Mouse (Mus musculus) MEL-GATA-1-ER (cell line): ENCODE data around the gene Apoc2.

Experiments used
- DNase-seq: peaks from one replicate; pipeline ENCODE4 v3.0.0-alpha.2; 2012; ENCODE audit warnings: low read depth; ENCODE audit errors: extremely low read depth

Gene Apoc2

DNA sequence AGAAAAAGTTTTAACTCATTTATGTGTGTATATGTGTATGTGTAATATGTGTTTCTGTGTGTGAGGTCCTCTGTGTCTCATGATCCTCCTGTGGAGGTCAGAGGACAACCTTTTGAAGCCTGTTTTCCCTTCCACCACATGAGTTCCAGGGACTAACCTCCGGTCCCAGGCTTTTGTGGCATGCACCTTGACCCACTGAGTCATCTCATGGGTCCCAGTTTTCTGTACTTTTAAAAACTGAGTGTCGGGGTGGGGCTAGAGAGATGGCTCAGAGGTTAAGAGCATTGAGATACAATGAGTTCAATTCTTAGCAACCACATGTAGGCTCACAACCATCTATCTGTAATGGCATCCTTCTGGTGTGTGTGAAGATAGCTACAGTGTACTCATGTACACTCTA lies 3.0 kb upstream of the Apoc2 start:
- no peak for DNase-seq

DNA sequence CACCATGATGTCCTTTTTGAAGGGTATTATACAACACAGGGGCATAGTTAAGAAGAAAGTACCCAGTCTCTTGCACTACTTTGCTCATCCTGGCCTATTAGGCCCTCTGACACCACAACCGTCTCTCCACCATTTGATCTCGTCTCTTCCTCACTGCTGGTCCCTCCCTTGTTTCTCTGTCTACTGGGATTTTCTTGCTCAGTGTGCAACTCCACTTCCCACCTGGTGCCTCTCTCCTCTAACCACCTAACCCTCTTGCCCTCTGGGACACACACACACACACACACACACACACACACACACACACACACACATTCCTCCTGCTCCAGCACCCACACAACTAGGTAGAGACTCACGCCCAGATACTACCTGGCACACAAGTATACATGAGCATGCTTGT lies 1.2 kb upstream of the Apoc2 start:
- no peak for DNase-seq

DNA sequence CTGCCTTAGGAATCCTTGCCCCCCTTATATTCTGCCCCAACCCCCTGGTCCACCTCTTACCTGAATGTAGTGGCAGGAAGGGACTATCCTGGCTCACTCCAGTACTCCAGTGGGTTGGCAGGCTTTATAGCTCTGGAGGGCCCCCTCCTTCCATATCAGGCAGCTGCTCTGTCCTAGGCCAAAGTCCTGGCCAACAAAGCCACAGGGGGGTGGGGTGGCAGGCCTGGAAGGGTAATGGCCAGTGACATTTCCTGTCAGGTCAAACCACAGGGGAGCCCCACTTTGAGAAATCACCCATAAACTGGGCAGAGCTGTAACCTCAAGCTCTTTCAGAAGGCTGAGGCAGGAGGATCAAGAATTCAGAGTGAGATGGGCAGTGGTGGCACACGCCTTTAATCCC lies 1.1 kb downstream of the Apoc2 start:
- no peak for DNase-seq

DNA sequence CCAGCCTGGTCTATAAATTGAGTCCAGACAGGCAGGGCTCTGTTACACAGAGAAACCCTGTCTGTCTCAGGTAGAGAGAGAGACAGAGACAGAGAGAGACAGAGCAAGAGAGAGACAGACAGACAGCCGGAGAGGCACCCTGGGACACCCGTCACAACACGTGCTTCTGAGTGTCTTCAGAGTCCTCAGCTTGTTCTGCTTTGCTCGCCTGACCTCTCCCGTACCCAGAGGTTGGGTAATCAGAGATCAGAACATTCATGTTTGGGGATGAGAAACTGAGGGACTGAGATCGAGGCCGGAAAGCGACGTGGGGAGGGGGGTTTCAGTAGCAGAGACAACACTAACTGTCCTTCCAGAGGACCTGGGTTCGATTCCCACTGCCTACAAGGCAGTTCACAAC lies 1.9 kb downstream of the Apoc2 start:
- DNase-seq = no peak

DNA sequence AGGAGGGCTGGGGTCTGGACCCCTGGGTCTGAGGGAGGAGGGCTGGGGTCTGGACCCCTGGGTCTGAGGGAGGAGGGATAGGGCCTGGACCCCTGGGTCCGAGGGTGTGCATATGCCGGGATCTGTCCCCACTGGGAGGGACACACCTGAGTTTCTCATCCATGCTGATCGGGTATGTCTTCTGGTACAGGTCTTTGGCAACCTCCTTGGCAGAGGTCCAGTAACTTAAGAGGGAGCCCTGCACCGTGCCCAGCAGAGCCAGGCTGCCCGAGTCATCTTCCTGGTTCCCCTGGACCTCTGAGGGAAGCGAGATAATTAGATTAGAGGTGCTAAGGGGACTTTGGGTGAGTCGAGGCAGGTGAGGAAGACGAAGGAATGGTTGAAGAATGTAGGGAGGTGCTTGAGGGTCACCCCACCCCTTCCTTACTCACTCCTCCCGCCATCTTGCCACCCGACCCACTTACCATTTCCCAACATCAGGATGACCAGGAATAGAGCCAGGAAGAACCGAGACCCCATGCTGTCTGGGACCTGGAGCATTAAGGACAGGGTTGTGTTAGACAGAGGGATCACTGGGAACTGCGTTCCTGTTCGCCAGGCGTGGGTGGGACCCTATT lies 4.5 kb downstream of the Apoc2 start:
- no peak for DNase-seq

DNA sequence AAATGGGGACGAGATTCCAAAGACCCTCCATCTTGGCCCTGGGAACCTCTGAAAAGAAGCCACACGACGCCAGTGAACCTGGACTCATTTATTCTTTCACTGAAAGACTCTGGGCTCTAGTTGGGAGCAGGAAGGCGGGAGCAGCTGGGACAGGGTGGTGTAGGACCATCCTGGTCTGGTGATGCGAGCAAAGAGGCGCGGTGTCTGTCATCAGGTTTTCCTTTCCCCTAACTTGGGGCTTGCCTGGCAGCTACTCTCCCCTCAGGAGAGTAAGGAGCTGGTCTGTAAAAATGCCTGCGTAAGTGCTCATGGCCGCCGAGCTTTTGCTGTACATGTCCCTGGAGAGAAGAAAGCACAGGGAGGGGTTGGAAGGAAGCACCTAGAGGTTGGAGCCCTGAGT lies 6.2 kb downstream of the Apoc2 start:
- no peak for DNase-seq

DNA sequence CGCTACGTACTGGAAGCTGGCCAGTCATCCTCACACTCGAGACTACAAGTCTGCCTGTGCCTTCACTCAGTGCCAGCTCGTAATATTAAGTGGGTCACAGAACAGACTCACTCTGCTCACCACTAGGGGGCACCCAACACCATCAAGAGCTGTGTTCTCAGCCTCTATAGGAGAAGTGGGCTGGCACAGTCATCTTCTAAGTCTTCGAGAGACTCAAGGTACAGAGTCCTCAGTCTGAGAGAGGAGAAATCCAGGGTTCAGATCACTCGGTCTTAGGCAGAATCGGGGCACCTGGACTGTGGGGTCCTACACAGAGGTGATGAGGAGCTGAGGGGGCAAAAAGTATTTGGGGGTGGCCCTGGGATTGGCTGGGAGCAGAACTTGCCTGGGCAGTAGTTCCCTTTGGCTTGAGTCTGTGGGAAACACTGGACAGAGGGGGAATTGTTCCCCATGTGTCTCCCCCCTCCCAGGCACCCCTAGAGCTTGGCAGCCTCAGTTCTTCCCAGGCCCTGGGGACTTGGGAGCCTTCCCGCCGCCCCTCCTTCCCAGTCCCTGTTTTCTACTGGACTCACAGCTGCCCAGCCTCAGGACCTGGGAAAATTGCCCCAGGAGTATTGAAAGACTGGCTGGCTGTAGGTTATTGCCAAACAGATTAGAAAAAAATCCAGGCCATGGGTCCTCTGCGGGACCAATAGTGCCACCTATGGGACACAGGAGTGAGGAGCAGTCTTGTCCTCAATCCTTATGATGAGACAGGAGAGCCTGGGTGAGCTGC lies 8.6 kb downstream of the Apoc2 start:
- peak; percentile 92 for DNase-seq

DNA sequence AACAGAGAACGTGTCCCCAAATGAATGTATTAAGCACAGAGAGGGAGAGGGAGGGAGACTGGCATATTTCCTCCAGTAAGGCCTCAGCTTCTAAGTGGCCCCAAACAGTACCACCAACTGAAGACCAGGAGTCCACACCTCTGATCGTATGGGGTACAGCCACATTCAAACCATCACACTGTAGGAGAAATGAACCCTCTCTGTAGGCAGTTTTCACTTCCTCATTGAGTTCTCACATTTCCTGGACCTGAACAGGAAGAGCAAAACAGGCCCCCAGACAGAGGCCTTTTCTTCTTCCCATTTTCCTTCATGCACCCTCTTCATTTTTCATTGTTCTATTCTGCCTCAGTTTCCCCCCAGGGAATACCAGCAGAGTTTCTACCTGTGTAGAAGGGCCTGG lies 10.3 kb downstream of the Apoc2 start:
- DNase-seq = no peak

DNA sequence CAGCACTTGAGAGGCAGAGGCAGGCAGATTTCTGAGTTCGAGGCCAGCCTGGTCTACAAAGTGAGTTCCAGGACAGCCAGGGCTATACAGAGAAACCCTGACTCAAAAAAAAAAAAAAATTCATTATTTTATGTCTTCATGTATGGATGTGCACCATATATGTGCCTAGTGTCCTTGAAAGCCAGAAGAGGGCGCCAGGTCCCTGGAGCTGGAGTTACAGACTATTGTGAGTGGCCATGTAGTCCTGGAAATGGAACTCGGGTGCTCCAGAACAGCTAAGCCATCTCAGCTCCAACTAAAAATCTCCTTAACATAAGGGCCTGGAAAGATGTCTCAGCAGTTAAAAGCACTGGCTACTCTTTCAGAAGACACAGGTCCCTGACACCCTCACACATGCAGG lies 11.0 kb downstream of the Apoc2 start:
- DNase-seq = peak; percentile 46

DNA sequence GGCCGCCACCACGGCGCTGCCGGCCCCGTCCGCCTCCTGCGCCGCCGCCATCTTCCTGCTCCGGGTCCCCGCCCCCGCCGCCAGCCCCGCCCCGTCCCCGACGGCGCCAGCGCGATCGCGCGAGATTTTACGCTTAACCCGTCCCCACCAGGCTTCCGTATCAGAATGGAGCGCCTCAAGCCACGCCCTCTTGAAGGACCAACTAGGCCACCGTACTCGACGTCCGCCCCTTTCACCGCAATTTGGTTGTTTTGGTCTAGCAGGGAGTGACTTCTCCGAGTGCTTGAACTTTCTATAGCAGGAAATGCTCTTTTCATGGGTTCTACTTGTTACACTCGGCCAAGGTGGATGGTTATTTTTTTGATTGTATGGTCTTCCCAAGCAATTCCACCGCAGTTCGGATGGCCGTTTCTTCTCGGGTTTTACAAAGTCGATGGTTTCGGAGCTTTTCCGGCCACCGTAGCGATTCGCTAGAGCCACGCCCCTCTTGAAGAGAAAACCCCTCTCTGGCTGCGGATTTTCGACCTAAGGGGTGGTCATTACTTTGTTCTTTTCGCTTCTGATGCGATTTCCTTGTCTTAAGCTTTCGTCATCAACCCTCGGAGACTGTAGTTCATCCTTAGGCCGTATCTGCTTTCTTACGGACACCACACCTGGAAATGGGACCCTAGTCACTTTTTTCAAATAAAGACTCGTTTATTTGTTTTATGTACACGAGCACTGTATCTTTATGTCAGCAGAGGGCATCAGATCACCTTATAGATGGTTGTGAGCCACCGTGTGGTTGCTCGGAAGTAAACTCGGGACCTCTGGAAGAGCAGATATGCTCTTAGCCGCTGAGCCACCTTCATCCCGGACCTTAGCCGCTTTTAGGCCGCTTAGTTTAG lies 12.5 kb downstream of the Apoc2 start, which contains the start of gene Clptm1:
TSS of gene Clptm1 (minus strand) at position 79 of the 887 bp plus-strand sequence.
- DNase-seq = peak; percentile 94

DNA sequence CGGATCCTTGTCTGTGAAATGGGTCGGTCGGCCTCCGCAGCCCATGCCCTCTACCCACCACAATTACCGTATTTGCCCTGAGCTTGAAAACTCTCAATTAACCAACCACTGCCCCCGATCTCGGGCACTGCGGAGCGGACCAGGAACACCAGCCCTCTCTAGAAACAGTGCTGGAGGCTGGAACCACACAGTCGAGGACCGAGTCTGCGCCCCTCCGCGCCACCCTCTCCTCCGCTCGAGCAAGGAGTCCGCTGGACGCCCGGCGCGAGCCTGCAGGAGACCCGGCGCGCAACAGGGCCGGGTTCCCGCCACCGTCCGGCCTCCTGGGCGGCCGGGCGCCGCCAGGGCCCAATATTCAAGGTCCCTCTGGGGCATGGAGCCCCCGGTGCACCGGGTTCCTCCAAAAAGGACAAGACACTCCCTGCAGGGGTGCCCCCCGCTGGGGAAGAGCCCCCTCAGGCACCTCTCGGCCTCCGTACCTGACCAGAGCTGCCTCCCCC lies 13.2 kb downstream of the Apoc2 start:
- DNase-seq = no peak

DNA sequence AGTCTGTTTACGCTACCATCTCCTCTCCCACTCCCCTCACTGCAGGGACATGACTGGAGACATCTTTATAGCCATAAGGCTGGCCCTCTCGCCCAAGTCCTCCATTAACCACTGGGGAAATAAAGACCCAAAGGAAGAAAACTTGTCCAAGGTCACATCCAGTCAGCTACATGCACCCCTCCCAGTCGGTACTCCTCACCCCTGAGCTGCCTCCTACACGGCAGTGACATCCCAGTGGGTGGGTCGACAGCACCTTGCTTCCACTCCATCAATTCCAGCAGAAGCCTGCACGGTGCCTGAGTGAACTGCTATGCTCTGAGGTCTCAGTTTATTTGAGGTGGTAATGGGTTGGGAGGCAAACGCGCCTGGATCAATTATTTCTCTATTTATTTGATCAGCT lies 13.8 kb downstream of the Apoc2 start:
- no peak for DNase-seq

DNA sequence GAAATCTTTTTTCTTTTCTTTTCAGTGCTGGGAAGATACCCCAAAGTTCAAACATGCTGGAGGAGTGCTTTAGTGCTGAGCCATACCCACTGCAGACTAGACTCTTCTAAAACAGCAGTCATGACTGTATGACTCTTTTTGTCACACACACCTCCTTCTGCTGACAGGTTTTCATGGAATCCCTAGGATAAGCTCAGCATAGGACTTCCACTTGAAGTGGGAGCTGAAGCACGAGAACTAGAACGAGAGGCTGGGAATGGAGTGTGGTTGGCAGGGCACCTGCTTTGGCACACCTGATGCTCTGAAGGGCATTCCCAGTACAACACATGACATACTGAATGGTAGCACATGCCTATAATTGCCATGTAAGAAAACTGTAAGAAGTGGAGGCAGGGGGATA lies 25.1 kb downstream of the Apoc2 start:
- DNase-seq = no peak

DNA sequence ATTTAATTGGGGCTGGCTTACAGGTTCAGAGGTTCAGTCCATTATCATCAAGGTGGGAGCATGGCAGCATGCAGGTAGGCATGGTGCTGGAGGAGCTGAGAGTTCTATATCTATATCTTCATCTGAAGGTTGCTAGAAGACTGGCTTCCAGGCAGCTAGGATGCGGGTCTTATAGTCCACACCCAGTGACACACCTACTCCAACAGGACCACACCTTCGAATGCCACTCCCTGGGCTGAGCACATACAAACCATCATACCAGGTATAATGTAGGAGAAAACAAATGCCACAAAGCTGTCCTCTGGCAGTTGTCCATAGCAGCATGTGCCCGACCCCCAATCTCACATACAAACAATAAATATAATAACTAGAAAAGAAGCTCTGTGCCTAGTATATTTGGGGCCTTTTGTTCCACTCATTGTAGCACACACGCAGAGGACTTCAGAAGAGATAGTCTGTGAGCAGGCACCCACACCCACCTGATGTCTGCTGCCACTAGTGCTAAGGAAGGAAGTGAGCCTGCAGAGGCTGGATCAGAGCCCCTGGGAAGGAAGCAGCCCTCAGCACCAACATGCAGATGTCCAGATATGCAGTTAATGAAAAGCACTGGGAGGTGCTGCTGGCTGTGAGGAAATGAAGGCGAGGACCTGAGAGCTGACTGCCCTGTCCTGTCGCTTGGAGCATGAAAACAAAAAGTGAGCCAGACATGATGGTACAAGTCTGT lies 26.5 kb downstream of the Apoc2 start:
- no peak for DNase-seq

DNA sequence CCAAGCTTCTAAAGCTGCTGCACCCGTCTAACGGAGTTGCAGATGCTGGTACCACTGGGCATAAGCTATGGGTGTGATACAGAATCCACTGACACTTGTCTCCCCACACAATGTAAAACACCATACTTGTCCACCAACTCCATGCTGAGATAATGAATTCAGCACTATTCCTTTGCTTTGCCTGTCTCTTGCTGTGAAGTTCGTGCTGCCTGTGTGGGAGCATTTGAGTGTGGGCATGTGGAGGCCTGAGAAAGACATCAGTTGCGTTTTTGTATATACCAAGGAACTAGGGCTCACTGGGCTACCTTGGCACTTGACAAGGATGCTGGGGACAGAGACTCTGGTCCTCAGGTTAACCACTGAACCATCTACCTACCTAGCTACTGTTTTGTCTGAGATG lies 36.5 kb downstream of the Apoc2 start:
- no peak for DNase-seq

DNA sequence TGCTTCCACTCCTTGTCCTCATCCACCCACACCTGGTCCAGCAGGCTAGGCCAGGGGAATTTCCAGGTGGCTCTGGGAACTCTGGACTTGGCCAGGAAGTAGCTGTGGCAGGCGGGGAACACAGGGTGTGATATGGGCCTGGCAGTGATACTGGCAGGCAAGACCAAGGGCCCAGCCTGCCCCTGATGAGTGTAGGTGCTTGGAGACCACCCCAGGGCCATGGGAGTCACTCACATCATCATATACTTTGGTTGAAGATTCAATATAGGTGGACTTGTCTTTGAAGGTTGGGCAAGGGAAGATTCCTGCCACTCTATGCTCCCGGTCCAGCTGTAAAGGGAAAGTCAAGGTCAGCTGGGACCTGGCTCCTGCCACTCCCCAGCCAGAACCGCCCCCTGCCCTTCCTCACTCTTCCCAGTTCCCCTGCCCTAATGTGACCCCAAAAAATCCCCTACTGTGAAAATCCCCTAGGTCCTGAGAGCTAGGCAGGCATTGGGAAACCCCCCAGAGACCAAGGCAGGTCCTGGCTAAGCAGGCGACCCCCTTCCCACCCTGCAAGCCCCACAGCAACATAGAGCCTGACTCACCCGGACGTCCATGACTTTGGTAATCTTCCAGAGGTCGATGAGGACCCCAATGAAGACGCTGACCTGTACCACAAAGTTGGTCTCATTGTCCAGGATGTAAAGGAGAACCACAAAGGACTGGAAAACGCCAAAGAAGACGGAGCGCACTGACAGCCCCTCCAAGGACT lies 42.5 kb downstream of the Apoc2 start:
- no peak for DNase-seq

DNA sequence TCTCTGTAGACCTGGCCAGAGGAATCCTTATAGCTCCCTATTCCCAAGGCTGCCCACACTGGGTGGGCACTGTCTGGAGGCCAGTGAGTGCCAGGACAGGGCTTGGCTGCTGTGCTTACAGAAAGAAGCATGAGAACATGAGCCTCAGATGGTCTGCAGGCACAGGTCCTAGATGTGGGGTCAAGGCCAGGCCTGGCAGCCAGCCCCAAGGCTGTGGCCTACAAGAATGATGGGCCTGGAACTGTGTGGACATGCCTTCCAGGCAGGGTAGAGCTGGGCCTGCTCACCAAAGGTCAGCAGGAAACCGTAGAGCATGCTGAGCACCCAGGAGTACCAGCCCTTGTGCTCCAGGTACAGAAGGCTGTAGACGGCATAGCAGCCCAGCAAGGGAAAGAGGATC lies 43.1 kb downstream of the Apoc2 start:
- DNase-seq = no peak

DNA sequence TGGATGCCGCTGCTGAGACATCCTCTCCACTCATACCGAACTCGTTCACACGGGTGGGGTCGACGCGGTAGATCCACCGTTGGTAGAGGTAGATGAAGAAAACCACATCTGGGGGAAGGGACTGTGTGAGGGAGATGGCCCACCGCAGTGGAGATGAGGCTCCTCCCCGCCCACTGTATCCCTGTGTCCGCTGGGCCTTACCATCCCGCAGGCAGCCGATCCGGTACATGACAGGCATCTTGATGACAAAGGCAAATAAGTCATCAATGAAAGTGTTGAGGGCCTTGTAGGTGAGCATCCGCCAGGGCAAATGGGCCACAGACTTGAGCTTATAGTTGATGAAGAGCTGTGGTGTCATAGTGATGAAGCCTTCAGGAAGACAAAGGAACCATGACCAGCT lies 43.9 kb downstream of the Apoc2 start:
- no peak for DNase-seq

DNA sequence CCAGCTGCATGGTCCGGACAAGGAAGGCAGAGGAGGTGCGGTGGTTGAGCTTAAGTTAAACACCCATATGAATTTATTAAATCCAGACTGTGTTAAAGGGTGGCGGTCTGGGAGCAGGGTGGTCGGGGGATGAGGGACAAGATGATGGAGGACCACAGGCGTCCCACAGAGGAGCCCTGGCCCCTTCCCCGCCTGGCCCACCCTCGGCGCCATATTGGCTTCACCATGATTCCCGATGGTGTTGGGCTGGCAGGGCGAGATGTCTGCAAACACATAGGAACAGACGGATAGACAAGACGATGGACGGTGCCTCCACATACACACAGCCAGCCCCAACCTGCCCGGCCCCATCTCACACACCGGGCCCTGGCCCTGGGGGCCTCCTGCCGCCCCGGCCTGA lies 44.5 kb downstream of the Apoc2 start:
- no peak for DNase-seq

DNA sequence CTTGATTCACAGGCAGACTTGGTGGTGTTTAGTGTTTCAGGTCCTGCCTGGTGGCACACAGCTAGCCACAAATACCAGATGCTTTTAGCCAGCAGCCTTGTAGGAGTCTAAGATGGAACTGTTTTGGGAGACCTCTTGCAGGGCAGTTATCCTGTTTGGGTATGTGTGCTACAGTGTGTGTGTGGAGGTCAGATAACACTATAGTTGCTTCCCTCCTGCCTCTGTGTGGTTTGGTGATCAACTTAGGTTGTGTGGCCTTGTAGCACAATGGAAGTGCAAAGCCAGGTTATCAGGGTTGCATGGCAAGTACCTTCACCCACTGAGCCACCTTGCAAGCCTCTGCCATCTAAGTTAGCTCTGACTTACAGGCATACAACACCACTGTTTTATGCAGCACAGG lies 45.0 kb downstream of the Apoc2 start:
- DNase-seq = peak; percentile 64

DNA sequence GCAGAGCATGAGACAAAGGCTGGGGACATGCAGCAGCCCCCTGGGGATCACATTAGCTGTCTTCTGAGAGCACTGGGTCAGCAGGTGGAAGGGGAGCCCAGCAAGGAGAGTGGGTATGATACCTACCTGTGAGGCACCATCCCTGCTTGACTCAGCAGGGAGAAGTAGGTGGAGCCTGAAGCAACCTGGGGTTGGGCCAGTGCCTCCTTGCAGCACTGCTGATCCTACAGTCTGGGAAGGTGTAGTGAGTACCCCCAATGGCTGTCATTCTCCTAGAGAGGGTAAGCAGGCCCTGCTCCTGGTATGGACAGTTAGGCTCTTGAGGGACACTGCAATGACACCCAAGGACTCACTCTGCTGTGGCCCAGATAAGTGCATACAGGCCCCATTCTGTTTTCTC lies 45.5 kb downstream of the Apoc2 start:
- DNase-seq = no peak
